Mouse (Mus musculus): ENCODE data around the gene Amz1.

The Amz1 gene

GRCm38 (mm10) chr5:140726062-140726839 lies 2.3 kb downstream of the Amz1 start:
- DNase-seq (ENCODE audit: low read depth, low spot score), result no peak

- no peak for DNase-seq (ENCODE audit: low read depth, low spot score)
Observed at GRCm38 (mm10) chr5:140726946-140727740, 3.2 kb downstream of the Amz1 start.

GRCm38 (mm10) chr5:140731040-140731797 lies 7.3 kb downstream of the Amz1 start:
- no peak for DNase-seq (ENCODE audit: low read depth, low spot score)

- DNase-seq (ENCODE audit: low read depth, low spot score), result peak; percentile 35
Observed at GRCm38 (mm10) chr5:140732195-140732594, 8.3 kb downstream of the Amz1 start.

- peak; percentile 54 for DNase-seq (ENCODE audit: low read depth, low spot score)
Observed at GRCm38 (mm10) chr5:140733336-140733735, 9.4 kb downstream of the Amz1 start.

GRCm38 (mm10) chr5:140735297-140735696 lies 11.4 kb downstream of the Amz1 start:
- peak; percentile 78 for DNase-seq (ENCODE audit: low read depth, low spot score)

- DNase-seq (ENCODE audit: low read depth, low spot score), result peak; percentile 35
Observed at GRCm38 (mm10) chr5:140736166-140736565, 12.2 kb downstream of the Amz1 start.

- DNase-seq (ENCODE audit: low read depth, low spot score), result no peak
Observed at GRCm38 (mm10) chr5:140739813-140740212, 15.9 kb downstream of the Amz1 start.

GRCm38 (mm10) chr5:140741040-140741439 lies 17.1 kb downstream of the Amz1 start:
- DNase-seq (ENCODE audit: low read depth, low spot score), result no peak

- peak; percentile 45 for DNase-seq (ENCODE audit: low read depth, low spot score)
Observed at GRCm38 (mm10) chr5:140741877-140742276, 17.9 kb downstream of the Amz1 start.

- DNase-seq (ENCODE audit: low read depth, low spot score), result no peak
Observed at GRCm38 (mm10) chr5:140743706-140744131, 19.8 kb downstream of the Amz1 start.

GRCm38 (mm10) chr5:140748425-140748824 lies 24.5 kb downstream of the Amz1 start:
- DNase-seq (ENCODE audit: low read depth, low spot score), result no peak

- DNase-seq (ENCODE audit: low read depth, low spot score), result peak; percentile 67
Observed at GRCm38 (mm10) chr5:140749062-140749875, 25.3 kb downstream of the Amz1 start.

GRCm38 (mm10) chr5:140750925-140751324 lies 27.0 kb downstream of the Amz1 start:
- DNase-seq (ENCODE audit: low read depth, low spot score), result peak; percentile 46

- DNase-seq (ENCODE audit: low read depth, low spot score), result no peak
Observed at GRCm38 (mm10) chr5:140752041-140752440, 28.1 kb downstream of the Amz1 start.

GRCm38 (mm10) chr5:140752639-140753038 lies 28.7 kb downstream of the Amz1 start:
- peak; percentile 24 for DNase-seq (ENCODE audit: low read depth, low spot score)

- no peak for DNase-seq (ENCODE audit: low read depth, low spot score)
Observed at GRCm38 (mm10) chr5:140753223-140753622, 29.3 kb downstream of the Amz1 start.

- no peak for DNase-seq (ENCODE audit: low read depth, low spot score)
Observed at GRCm38 (mm10) chr5:140758864-140759263, 34.9 kb downstream of the Amz1 start.

GRCm38 (mm10) chr5:140762540-140762939 lies 38.6 kb downstream of the Amz1 start:
- no peak for DNase-seq (ENCODE audit: low read depth, low spot score)

- DNase-seq (ENCODE audit: low read depth, low spot score), result no peak
Observed at GRCm38 (mm10) chr5:140764921-140765613, 41.1 kb downstream of the Amz1 start.

Data from CD4-positive helper T cell, adult 2 months (primary cell).